Mouse (Mus musculus) small intestine, adult 2 months (tissue): ENCODE data around the gene Mthfd1l.

Source experiments
- CTCF ChIP-seq: fragments of 200-500 bp; IDR thresholded peaks from 2 replicates; pipeline ENCODE4 v1.5.1; 2012; ENCODE audit warnings: low read depth, mild to moderate bottlenecking, control low read depth, inconsistent platforms, low read length, moderate library complexity, mixed read lengths; ENCODE audit not compliant: insufficient replicate concordance, insufficient read length; ENCODE audit errors: extremely low read depth
- POLR2A ChIP-seq: fragments of 200-500 bp; IDR thresholded peaks from 2 replicates; pipeline ENCODE4 v1.6.1; 2012; ENCODE audit warnings: low read depth, mild to moderate bottlenecking, control low read depth, inconsistent platforms, low read length, moderate library complexity

DNA sequence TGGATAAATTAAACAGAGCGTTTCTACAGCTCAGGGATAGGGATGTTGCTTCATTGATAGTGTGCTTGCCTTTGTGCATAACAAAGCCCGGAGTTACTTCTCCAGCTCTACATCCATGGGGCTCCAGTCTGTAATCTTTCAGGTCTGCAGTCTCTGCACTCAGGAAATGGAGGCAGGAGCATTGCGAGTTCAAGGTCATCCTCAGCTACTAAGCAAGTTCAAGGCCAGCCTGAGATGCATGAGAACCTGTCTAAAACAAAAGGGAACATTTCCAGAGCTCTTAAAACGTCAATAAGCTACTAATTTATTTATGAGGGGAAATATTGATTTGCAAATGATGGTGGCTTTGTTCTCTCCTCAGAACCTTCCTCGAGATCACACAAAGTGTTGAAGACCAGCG lies 23.6 kb upstream of the Mthfd1l start:
- TF ChIP-seq CTCF = no peak
- no peak for TF ChIP-seq POLR2A
